Mouse (Mus musculus) stomach, postnatal 0 days (tissue): Measurements from ENCODE around the gene Mpo.

Experiments used
- CTCF ChIP-seq: IDR thresholded peaks from 2 replicates; pipeline ENCODE4 v1.5.1; 2016; ENCODE audit warnings: antibody characterized with exemption, low read depth, mild to moderate bottlenecking, moderate library complexity
- EP300 ChIP-seq: optimal IDR thresholded peaks from 2 replicates; pipeline ENCODE3; 2016; ENCODE audit warnings: antibody characterized with exemption

GRCm38 (mm10) chr11:87817443-87817773 lies 24.0 kb downstream of the Mpo start:
- no peak for TF ChIP-seq CTCF
- no peak for TF ChIP-seq EP300
